Mouse (Mus musculus) liver, embryonic 14.5 days (tissue): ENCODE measurements around the gene C1qb.

Experiments
- CTCF ChIP-seq: IDR thresholded peaks from 2 replicates; pipeline ENCODE4 v1.5.1; 2016; ENCODE audit warnings: antibody characterized with exemption, low read depth, control low read depth
- EP300 ChIP-seq: IDR thresholded peaks from 2 replicates; pipeline ENCODE4 v1.6.1; 2016; ENCODE audit warnings: antibody characterized with exemption, low read depth

- TF ChIP-seq CTCF (peak; percentile 87), EP300 (no peak)
Measured at GRCm38 (mm10) chr4:136841056-136841455, 44.9 kb downstream of the C1qb start.
